Mouse (Mus musculus): Measurements from ENCODE around the gene Wdr93. TPM values are rescaled to one million over a fixed set of nuclear protein-coding genes. Genes with fewer than 3 reads are reported as not detected.
"Not testable (repeated sequence)": the region's sequence is repeated elsewhere in the genome, so short reads cannot be mapped to it uniquely, and the experiment has no call there.

Wdr93 gene
- polyA plus RNA-seq, 1 experiment from 2014 or later = 0.33 TPM

DNA sequence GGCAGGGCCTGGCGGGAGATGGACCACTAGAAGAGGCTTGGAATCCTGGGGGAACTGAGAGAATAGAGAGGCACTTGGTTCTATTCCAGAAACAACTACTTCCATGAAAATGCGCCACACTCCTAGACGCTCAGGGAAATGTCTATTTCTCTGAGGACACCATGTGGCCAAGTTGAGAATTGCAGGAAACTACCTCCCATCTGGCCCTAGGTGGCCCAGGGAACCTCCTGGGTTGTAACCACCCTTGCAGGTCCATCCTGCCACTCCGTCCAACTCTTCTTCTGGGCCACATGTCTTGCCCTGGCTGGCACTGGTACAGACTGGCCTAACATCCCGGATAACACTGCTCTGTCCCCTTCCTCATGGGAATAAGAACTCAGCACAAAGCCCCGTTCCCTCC, 43.3 kb downstream of the Wdr93 start:
- H3K27ac ChIP-seq (ENCODE audit: low read length) = no peak overlapping the region
- no peak overlapping the region for H3K9ac ChIP-seq (ENCODE audit: low read depth, low read length)
- no peaks in the 10 kb centered on the region for H3K4me1 ChIP-seq (ENCODE audit: control insufficient read depth, insufficient read depth, low read length)
- H3K9me3 ChIP-seq (replicated peaks; ENCODE audit: control insufficient read depth, low read length, poor library complexity, severe bottlenecking) = no peaks in the 10 kb centered on the region
- peak; percentile 62; the same call in 1 of the 2 replicates for ATAC-seq
- H3K27me3 ChIP-seq (ENCODE audit: control insufficient read depth, insufficient read depth, low read depth, low read length) = peaks cover 5% of the 10 kb centered on the region
- no peak overlapping the region for H3K4me3 ChIP-seq (ENCODE audit: low read depth, low read length)
- no peak overlapping the region for H3K4me2 ChIP-seq (ENCODE audit: low read length)
- WGBS = 18% methylated on average over 6 of the region's 6 CpGs
- H3K36me3 ChIP-seq (ENCODE audit: control insufficient read depth, insufficient read depth, low read length) = no peaks in the 10 kb centered on the region

DNA sequence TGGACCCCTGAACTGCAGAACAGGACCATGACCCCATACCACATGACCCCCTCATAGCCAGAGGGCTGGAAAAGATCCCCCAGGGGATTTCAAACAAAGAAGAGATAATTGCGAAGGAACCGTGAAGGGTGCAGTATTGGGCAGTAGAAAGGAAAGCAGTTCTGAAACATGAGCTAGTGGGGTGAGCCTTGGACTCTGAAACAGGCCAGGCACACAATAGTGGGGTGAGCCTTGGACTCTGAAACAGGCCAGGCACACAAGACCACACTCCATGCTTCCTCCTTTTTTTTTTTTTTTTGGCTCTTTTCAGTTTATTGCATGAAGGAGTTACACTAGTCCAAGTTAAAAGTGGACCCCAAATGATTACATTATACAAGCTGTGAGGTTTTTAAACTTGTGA, 46.8 kb downstream of the Wdr93 start:
- not testable (repeated sequence) for H3K9me3 ChIP-seq (replicated peaks; ENCODE audit: control insufficient read depth, low read length, poor library complexity, severe bottlenecking); ATAC-seq; H3K4me3 ChIP-seq (ENCODE audit: low read depth, low read length); H3K36me3 ChIP-seq (ENCODE audit: control insufficient read depth, insufficient read depth, low read length); H3K4me2 ChIP-seq (ENCODE audit: low read length); H3K9ac ChIP-seq (ENCODE audit: low read depth, low read length); H3K4me1 ChIP-seq (ENCODE audit: control insufficient read depth, insufficient read depth, low read length); H3K27ac ChIP-seq (ENCODE audit: low read length)
- H3K27me3 ChIP-seq (ENCODE audit: control insufficient read depth, insufficient read depth, low read depth, low read length) = peaks cover 28% of the 10 kb centered on the region
- 19% methylated on average over 2 of the region's 2 CpGs for WGBS

DNA sequence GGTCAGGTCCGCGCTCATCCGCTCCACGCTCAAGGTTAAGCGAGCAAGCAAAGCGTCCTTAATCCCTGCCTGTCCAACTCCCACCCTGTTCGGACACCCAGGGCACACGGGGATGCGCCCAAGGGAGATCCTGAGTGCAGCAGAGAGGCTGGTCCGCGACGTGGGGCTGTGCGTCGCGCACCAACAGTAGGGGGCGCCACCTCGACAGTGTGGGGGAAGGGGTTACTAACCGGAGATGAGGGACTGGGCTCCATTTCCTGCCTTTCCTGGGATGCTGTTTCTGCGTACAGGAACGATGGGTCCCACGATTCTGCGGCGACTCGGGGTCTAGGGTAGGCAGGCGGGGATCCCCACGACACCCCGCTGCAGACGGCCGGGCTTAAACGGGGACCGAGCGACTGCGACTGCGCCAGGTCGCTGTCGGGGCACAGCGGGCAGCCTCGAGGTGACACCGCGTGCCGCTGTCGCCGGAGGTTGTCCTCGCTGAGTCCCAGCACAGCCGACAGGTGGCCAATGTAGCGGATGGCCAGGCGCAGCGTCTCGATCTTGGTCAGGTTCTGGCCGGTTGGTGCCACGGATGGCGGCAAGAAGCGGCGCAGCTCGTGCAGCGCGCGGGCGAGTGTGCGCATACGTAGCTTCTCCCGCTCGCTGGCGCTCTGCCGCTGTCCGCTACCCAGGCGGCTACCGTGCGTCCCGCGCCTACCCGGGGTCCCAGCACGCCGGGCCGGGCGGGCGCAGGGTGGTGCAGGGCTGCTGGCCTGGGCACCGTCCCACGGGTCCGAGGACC, 49.9 kb downstream of the Wdr93 start:
- H3K36me3 ChIP-seq (ENCODE audit: control insufficient read depth, insufficient read depth, low read length) = no peaks in the 10 kb centered on the region
- peak; percentile 69 for ATAC-seq
- peaks cover 2% of the 10 kb centered on the region for H3K4me1 ChIP-seq (ENCODE audit: control insufficient read depth, insufficient read depth, low read length)
- H3K27me3 ChIP-seq (ENCODE audit: control insufficient read depth, insufficient read depth, low read depth, low read length) = peaks cover 28% of the 10 kb centered on the region
- no peak overlapping the region for H3K27ac ChIP-seq (ENCODE audit: low read length)
- H3K4me2 ChIP-seq (ENCODE audit: low read length) = peak overlapping the region; percentile 89
- H3K9me3 ChIP-seq (replicated peaks; ENCODE audit: control insufficient read depth, low read length, poor library complexity, severe bottlenecking) = no peaks in the 10 kb centered on the region
- peak overlapping the region; percentile 50 for H3K4me3 ChIP-seq (ENCODE audit: low read depth, low read length)
- 2% methylated on average over 80 of the region's 80 CpGs for WGBS
- peak overlapping the region; percentile 67 for H3K9ac ChIP-seq (ENCODE audit: low read depth, low read length)

DNA sequence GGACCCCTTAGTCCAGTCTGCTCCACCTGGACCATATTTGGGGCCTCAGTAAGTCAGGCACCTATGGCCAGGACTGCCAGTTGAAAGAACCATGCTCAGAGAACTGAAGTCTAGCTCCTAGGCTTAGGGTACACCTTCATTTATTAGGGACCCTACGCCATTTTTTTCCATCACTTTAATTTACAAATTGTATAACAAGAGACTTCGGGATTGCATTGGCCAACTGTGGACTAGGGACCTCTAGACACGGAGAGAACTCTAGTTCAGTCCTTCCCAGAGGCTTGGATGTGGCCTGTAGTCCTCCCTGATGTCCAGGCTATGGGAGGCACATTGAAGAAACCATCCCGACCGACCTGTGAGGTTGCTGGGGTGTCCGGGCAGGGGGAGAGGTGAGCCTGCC, 50.7 kb downstream of the Wdr93 start, which contains the start of gene Mesp1:
Gene Mesp1, minus strand, starts transcription at position 101 of the 400 bp plus-strand sequence.
- H3K9me3 ChIP-seq (replicated peaks; ENCODE audit: control insufficient read depth, low read length, poor library complexity, severe bottlenecking) = no peaks in the 10 kb centered on the region

DNA sequence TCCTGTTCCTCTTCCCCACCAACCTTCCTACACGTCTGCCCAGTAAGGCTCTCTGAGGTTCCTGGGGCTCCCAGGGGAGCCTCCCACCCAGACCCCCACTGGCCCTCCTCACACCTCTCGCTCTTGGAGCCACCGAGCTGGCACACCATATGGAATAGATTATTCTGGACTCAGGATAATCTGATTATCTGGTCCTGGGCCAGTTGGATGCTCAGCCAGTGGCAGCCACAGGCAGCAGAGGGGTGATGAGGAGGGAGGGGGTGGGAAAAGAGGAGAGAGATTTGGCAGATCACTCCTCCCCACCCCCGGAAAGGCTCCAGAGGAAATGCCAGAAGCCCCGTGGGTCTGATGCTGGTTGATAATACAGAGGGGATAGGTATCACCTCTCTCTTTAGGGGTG, 55.6 kb downstream of the Wdr93 start:
- Histone ChIP-seq H3K4me1 (ENCODE audit: control insufficient read depth, insufficient read depth, low read length) (no peaks in the 10 kb centered on the region), H3K27me3 (ENCODE audit: control insufficient read depth, insufficient read depth, low read depth, low read length) (peaks cover 5% of the 10 kb centered on the region), H3K36me3 (ENCODE audit: control insufficient read depth, insufficient read depth, low read length) (no peaks in the 10 kb centered on the region), H3K27ac (ENCODE audit: low read length) (no peak overlapping the region), H3K4me2 (ENCODE audit: low read length) (no peak overlapping the region), H3K9ac (ENCODE audit: low read depth, low read length) (no peak overlapping the region), H3K9me3 (replicated peaks; ENCODE audit: control insufficient read depth, low read length, poor library complexity, severe bottlenecking) (no peaks in the 10 kb centered on the region), H3K4me3 (ENCODE audit: low read depth, low read length) (no peak overlapping the region)
- no peak for ATAC-seq
- 19% methylated on average over 5 of the region's 5 CpGs for WGBS

More for the DNA sequence above, 50.7 kb downstream of the Wdr93 start, which contains the start of gene Mesp1:
- Histone ChIP-seq H3K9ac (ENCODE audit: low read depth, low read length) (peak within 1 kb of the TSS; percentile 67), H3K36me3 (ENCODE audit: control insufficient read depth, insufficient read depth, low read length) (no peaks in the 10 kb centered on the region), H3K4me1 (ENCODE audit: control insufficient read depth, insufficient read depth, low read length) (peaks cover 2% of the 10 kb centered on the region), H3K4me3 (ENCODE audit: low read depth, low read length) (peak within 1 kb of the TSS; percentile 50), H3K4me2 (ENCODE audit: low read length) (peak within 1 kb of the TSS; percentile 89), H3K27me3 (ENCODE audit: control insufficient read depth, insufficient read depth, low read depth, low read length) (peaks cover 28% of the 10 kb centered on the region), H3K27ac (ENCODE audit: low read length) (no peak within 1 kb of the TSS)
- ATAC-seq = no peak
- 71% methylated on average over 6 of the region's 6 CpGs for WGBS

DNA sequence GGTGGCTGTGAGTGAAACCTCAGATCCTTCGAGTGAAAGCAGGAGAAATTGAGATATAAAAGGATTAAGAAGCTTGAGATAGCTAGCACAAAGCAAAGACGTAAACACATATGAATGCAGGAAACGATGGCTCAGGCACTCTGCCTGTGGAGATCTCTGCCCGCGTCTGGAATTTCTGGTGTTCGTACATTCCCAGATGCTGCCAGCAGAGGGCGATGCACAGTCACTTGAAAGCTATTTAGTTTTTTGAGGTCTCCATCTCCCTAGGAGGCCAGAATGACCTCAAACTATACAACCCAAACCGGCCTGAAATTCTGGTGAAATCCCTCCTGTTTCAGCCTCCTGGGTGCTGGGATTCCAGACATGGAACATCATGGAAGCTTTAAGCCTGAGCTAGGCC, 56.1 kb downstream of the Wdr93 start:
- whole genome bisulfite sequencing = 4% methylated on average over 8 of the region's 8 CpGs
- no peak overlapping the region for H3K9ac ChIP-seq (ENCODE audit: low read depth, low read length)
- H3K27me3 ChIP-seq (ENCODE audit: control insufficient read depth, insufficient read depth, low read depth, low read length) = peaks cover under 1% of the 10 kb centered on the region
- no peak overlapping the region for H3K4me2 ChIP-seq (ENCODE audit: low read length)
- no peaks in the 10 kb centered on the region for H3K4me1 ChIP-seq (ENCODE audit: control insufficient read depth, insufficient read depth, low read length)
- H3K4me3 ChIP-seq (ENCODE audit: low read depth, low read length) = no peak overlapping the region
- no peak overlapping the region for H3K27ac ChIP-seq (ENCODE audit: low read length)
- H3K36me3 ChIP-seq (ENCODE audit: control insufficient read depth, insufficient read depth, low read length) = no peaks in the 10 kb centered on the region
- no peaks in the 10 kb centered on the region for H3K9me3 ChIP-seq (replicated peaks; ENCODE audit: control insufficient read depth, low read length, poor library complexity, severe bottlenecking)
- no peak; the same call in 1 of the 2 replicates for ATAC-seq

DNA sequence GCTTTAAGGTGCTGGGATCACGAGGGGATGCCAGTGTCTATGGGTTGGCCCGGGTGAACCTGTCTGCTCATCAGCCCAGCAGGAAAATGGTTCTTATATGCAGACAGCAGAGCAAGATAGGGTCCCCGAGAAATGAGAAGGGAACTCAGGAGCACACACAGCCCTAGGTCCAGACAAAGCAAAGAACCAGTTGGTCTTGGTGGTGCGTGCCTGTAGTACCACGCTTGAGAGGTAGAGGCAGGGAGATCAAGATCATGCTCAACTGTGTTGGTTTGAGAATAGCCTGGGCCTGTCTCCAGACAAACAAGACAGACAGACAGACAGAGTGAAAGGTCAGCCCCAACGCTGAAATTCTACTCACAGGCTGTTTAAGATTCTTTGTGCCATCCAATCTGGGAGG, 56.5 kb downstream of the Wdr93 start:
- H3K4me2 ChIP-seq (ENCODE audit: low read length) = no peak overlapping the region
- no peak for ATAC-seq
- H3K4me3 ChIP-seq (ENCODE audit: low read depth, low read length) = no peak overlapping the region
- H3K36me3 ChIP-seq (ENCODE audit: control insufficient read depth, insufficient read depth, low read length) = no peaks in the 10 kb centered on the region
- H3K9ac ChIP-seq (ENCODE audit: low read depth, low read length) = no peak overlapping the region
- H3K4me1 ChIP-seq (ENCODE audit: control insufficient read depth, insufficient read depth, low read length) = no peaks in the 10 kb centered on the region
- H3K27me3 ChIP-seq (ENCODE audit: control insufficient read depth, insufficient read depth, low read depth, low read length) = no peaks in the 10 kb centered on the region
- no peaks in the 10 kb centered on the region for H3K9me3 ChIP-seq (replicated peaks; ENCODE audit: control insufficient read depth, low read length, poor library complexity, severe bottlenecking)
- no peak overlapping the region for H3K27ac ChIP-seq (ENCODE audit: low read length)
- 77% methylated on average over 6 of the region's 6 CpGs for WGBS

DNA sequence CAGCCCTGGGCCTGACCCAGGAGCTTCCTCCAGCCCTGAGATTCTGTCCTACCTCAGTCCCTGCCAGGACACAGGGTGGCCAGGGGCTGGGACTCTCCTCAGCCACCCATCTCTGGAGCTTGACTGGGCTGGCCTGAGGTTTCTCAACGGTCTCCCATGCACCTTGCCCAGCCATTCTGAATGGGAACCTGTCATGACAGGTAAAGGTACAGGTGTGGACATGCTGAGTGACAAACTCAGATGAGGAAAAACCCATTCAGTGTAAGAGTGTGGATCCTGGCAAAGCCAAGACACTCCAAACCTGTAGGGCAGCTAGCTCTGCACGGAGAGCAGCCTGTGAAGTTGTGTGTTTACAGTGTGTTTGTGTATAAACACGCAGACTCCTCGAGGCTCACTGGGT, 57.4 kb downstream of the Wdr93 start:
- ATAC-seq = no peak
- WGBS = 86% methylated on average over 4 of the region's 4 CpGs
- Histone ChIP-seq H3K4me2 (ENCODE audit: low read length) (no peak overlapping the region), H3K36me3 (ENCODE audit: control insufficient read depth, insufficient read depth, low read length) (no peaks in the 10 kb centered on the region), H3K4me1 (ENCODE audit: control insufficient read depth, insufficient read depth, low read length) (no peaks in the 10 kb centered on the region), H3K27ac (ENCODE audit: low read length) (no peak overlapping the region), H3K9ac (ENCODE audit: low read depth, low read length) (no peak overlapping the region), H3K27me3 (ENCODE audit: control insufficient read depth, insufficient read depth, low read depth, low read length) (no peaks in the 10 kb centered on the region), H3K9me3 (replicated peaks; ENCODE audit: control insufficient read depth, low read length, poor library complexity, severe bottlenecking) (no peaks in the 10 kb centered on the region), H3K4me3 (ENCODE audit: low read depth, low read length) (no peak overlapping the region)

DNA sequence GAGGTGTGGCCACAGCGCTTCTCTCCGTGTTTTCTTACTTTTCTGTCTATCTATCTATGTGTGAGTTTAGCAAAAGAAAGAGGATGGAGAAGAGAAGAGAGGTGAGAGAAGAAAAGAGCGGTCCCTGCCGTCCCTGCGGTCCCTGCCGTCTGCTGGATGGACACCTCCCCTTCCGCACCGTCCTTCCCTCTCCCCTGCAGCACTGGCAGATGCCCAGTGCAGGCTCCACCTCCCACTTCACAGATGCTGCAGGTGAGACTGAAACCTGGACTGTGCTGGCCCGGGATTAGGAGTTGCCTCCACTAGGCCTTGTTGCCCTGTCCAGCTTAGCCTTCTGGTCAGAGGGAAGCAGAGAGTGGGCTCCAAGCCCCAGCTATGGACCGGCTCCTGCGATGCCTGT, 58.4 kb downstream of the Wdr93 start:
- H3K4me2 ChIP-seq (ENCODE audit: low read length) = no peak overlapping the region
- no peak overlapping the region for H3K27ac ChIP-seq (ENCODE audit: low read length)
- H3K27me3 ChIP-seq (ENCODE audit: control insufficient read depth, insufficient read depth, low read depth, low read length) = no peaks in the 10 kb centered on the region
- no peaks in the 10 kb centered on the region for H3K9me3 ChIP-seq (replicated peaks; ENCODE audit: control insufficient read depth, low read length, poor library complexity, severe bottlenecking)
- H3K9ac ChIP-seq (ENCODE audit: low read depth, low read length) = no peak overlapping the region
- no peak overlapping the region for H3K4me3 ChIP-seq (ENCODE audit: low read depth, low read length)
- ATAC-seq = no peak
- H3K36me3 ChIP-seq (ENCODE audit: control insufficient read depth, insufficient read depth, low read length) = no peaks in the 10 kb centered on the region
- 78% methylated on average over 11 of the region's 11 CpGs for WGBS
- H3K4me1 ChIP-seq (ENCODE audit: control insufficient read depth, insufficient read depth, low read length) = no peaks in the 10 kb centered on the region
